Mouse (Mus musculus): ENCODE results near the gene Abhd14a.

Abhd14a gene

GRCm38 (mm10) chr9:106451298-106451697, 3.8 kb upstream of the Abhd14a start:
- DNase-seq: no peak

GRCm38 (mm10) chr9:106450661-106451060, 3.2 kb upstream of the Abhd14a start:
- DNase-seq: peak; percentile 80

- DNase-seq: no peak
Measured at GRCm38 (mm10) chr9:106449947-106450346, 2.5 kb upstream of the Abhd14a start.

- peak; percentile 90 for DNase-seq
Measured at GRCm38 (mm10) chr9:106448498-106449031, 1.1 kb upstream of the Abhd14a start.

GRCm38 (mm10) chr9:106447951-106448350, 473 bp upstream of the Abhd14a start:
- DNase-seq: no peak

- no peak for DNase-seq
Measured at GRCm38 (mm10) chr9:106444836-106445235, 2.6 kb downstream of the Abhd14a start.

- no peak for DNase-seq
Measured at GRCm38 (mm10) chr9:106442680-106443079, 4.8 kb downstream of the Abhd14a start.

GRCm38 (mm10) chr9:106436566-106436965, 10.9 kb downstream of the Abhd14a start:
- DNase-seq: no peak

- no peak for DNase-seq
Measured at GRCm38 (mm10) chr9:106433389-106433788, 14.1 kb downstream of the Abhd14a start.

- no peak for DNase-seq
Measured at GRCm38 (mm10) chr9:106430015-106430264, 17.5 kb downstream of the Abhd14a start.

- DNase-seq: peak; percentile 97
Measured at GRCm38 (mm10) chr9:106429221-106430014, 18.1 kb downstream of the Abhd14a start, which contains the start of gene Rpl29. Rpl29 (plus strand) TSS chr9:106429454.

GRCm38 (mm10) chr9:106428719-106429220, 18.7 kb downstream of the Abhd14a start:
- DNase-seq: no peak

- peak; percentile 96 for DNase-seq
Measured at GRCm38 (mm10) chr9:106421865-106422160, 25.7 kb downstream of the Abhd14a start.

GRCm38 (mm10) chr9:106421033-106421864, 26.2 kb downstream of the Abhd14a start:
- no peak for DNase-seq

GRCm38 (mm10) chr9:106420608-106421007, 26.9 kb downstream of the Abhd14a start:
- no peak for DNase-seq

- peak; percentile 84 for DNase-seq
Measured at GRCm38 (mm10) chr9:106417841-106418625, 29.4 kb downstream of the Abhd14a start.

GRCm38 (mm10) chr9:106416826-106417225, 30.7 kb downstream of the Abhd14a start:
- DNase-seq: no peak

GRCm38 (mm10) chr9:106413606-106414005, 33.9 kb downstream of the Abhd14a start:
- DNase-seq: no peak

- DNase-seq: no peak
Measured at GRCm38 (mm10) chr9:106412210-106412609, 35.3 kb downstream of the Abhd14a start.

GRCm38 (mm10) chr9:106411729-106412128, 35.7 kb downstream of the Abhd14a start:
- no peak for DNase-seq

- no peak for DNase-seq
Measured at GRCm38 (mm10) chr9:106411091-106411594, 36.3 kb downstream of the Abhd14a start.

- no peak for DNase-seq
Measured at GRCm38 (mm10) chr9:106410086-106410650, 37.3 kb downstream of the Abhd14a start.

Data from lung, postnatal 36 days (tissue).